Mouse (Mus musculus) CH12.LX (cell line): ENCODE results near the gene Myo1h. TPM values are rescaled to one million over a fixed set of nuclear protein-coding genes. Genes with fewer than 3 reads are reported as not detected.

ENCODE experiments used
- DNase-seq: peaks from one replicate; pipeline ENCODE4 v3.0.0-alpha.2; 2013; ENCODE audit errors: extremely low read depth
- H3K27ac ChIP-seq: 2 replicates; pipeline ENCODE4 v1.5.1; 2012; ENCODE audit warnings: low read depth, mild to moderate bottlenecking, control low read depth, moderate library complexity; ENCODE audit not compliant: insufficient read depth
- H3K27me3 ChIP-seq: replicated peaks from 2 replicates; pipeline ENCODE3; 2012; ENCODE audit warnings: inconsistent platforms
- H3K36me3 ChIP-seq, 2 experiments: replicated peaks in 1 of 2; 2 replicates each; pipeline versions ENCODE3 to v1.6.1; 2012; ENCODE audit warnings: inconsistent platforms in 1 of 2, low read length in 1 of 2, mild to moderate bottlenecking in 1 of 2, mixed read lengths in 1 of 2, moderate library complexity in 1 of 2; ENCODE audit not compliant: control insufficient read depth in 1 of 2, insufficient read depth in 1 of 2
- H3K4me1 ChIP-seq, 2 experiments: 2 replicates each; pipeline ENCODE4 v1.6.1; 2012; ENCODE audit warnings: inconsistent platforms in 1 of 2, moderate library complexity in 1 of 2; ENCODE audit not compliant: insufficient read depth in 2 of 2, control insufficient read depth in 1 of 2
- H3K4me2 ChIP-seq: 2 replicates; pipeline ENCODE4 v1.6.1; 2012; ENCODE audit warnings: low read depth, mild to moderate bottlenecking, control low read depth; ENCODE audit not compliant: poor library complexity, insufficient read depth, severe bottlenecking
- H3K4me3 ChIP-seq, 3 experiments: fragments of 150-350 bp in 1 of 3; sonication (generic) in 1 of 3; replicated peaks in 1 of 3; 2 replicates each; pipeline versions ENCODE3 to v1.5.1; 2011 to 2012; ENCODE audit warnings: low read depth in 2 of 3, low read length in 2 of 3, mild to moderate bottlenecking in 2 of 3, moderate library complexity in 2 of 3, control low read depth in 1 of 3, improper control_type of control experiment in 1 of 3, inconsistent platforms in 1 of 3, mixed read lengths in 1 of 3; ENCODE audit not compliant: poor library complexity in 1 of 3
- H3K79me2 ChIP-seq: replicated peaks from 2 replicates; pipeline ENCODE4 v1.6.1; 2012; ENCODE audit warnings: mild to moderate bottlenecking, moderate library complexity; ENCODE audit not compliant: control insufficient read depth, poor library complexity, insufficient read depth, severe bottlenecking; ENCODE audit errors: extremely low read depth
- H3K9ac ChIP-seq: 2 replicates; pipeline ENCODE4 v1.6.1; 2012; ENCODE audit warnings: low read depth, mild to moderate bottlenecking, control low read depth, moderate library complexity; ENCODE audit not compliant: insufficient read depth
- H3K9me3 ChIP-seq: replicated peaks from 2 replicates; pipeline ENCODE3; 2012; ENCODE audit warnings: low read length, inconsistent platforms, mixed read lengths
- CHD1 ChIP-seq: IDR thresholded peaks from 2 replicates; pipeline ENCODE4 v1.6.1; 2012; ENCODE audit warnings: low read depth, low read length, improper control_type of control experiment, inconsistent platforms
- E2F4 ChIP-seq: IDR thresholded peaks from 2 replicates; pipeline ENCODE4 v1.6.1; 2011; ENCODE audit warnings: low read depth, low read length, improper control_type of control experiment; ENCODE audit not compliant: insufficient replicate concordance
- ELF1 ChIP-seq: IDR thresholded peaks from 2 replicates; pipeline ENCODE4 v1.6.1; 2014; ENCODE audit warnings: low read depth, mild to moderate bottlenecking, inconsistent platforms, low read length, improper control_type of control experiment
- ETS1 ChIP-seq: conservative IDR thresholded peaks from 2 replicates; pipeline ENCODE4 v1.6.1; 2012; ENCODE audit warnings: low read depth, mild to moderate bottlenecking, inconsistent platforms, low read length, improper control_type of control experiment, moderate library complexity
- GABPA ChIP-seq: IDR thresholded peaks from 2 replicates; pipeline ENCODE4 v1.6.1; 2012; ENCODE audit warnings: low read depth, low read length, improper control_type of control experiment, inconsistent platforms; ENCODE audit not compliant: insufficient replicate concordance
- HCFC1 ChIP-seq: IDR thresholded peaks from 2 replicates; pipeline ENCODE4 v1.6.1; 2012; ENCODE audit warnings: low read depth, mild to moderate bottlenecking, inconsistent platforms, low read length, improper control_type of control experiment
- IRF4 ChIP-seq: IDR thresholded peaks from 2 replicates; pipeline ENCODE4 v1.6.1; 2014; ENCODE audit warnings: low read depth, mild to moderate bottlenecking, inconsistent platforms, low read length, improper control_type of control experiment
- JUN ChIP-seq: IDR thresholded peaks from 2 replicates; pipeline ENCODE4 v1.6.1; 2011; ENCODE audit warnings: low read depth, mild to moderate bottlenecking, low read length, improper control_type of control experiment, moderate library complexity; ENCODE audit not compliant: insufficient read depth
- JUND ChIP-seq: conservative IDR thresholded peaks from 2 replicates; pipeline ENCODE4 v1.6.1; 2011; ENCODE audit warnings: low read depth, low read length, improper control_type of control experiment
- MAFK ChIP-seq: IDR thresholded peaks from 2 replicates; pipeline ENCODE4 v1.6.1; 2011; ENCODE audit warnings: low read length, improper control_type of control experiment; ENCODE audit not compliant: insufficient replicate concordance
- MAX ChIP-seq: IDR thresholded peaks from 2 replicates; pipeline ENCODE4 v1.6.1; 2011; ENCODE audit warnings: low read length, improper control_type of control experiment
- MXI1 ChIP-seq: IDR thresholded peaks from 2 replicates; pipeline ENCODE4 v1.6.1; 2011; ENCODE audit warnings: mild to moderate bottlenecking, low read depth, low read length, improper control_type of control experiment
- MYC ChIP-seq: IDR thresholded peaks from 2 replicates; pipeline ENCODE4 v1.6.1; 2011; ENCODE audit warnings: low read depth, mild to moderate bottlenecking, improper control_type of control experiment, low read length
- PAX5 ChIP-seq: IDR thresholded peaks from 2 replicates; pipeline ENCODE4 v1.6.1; 2012; ENCODE audit warnings: low read length, inconsistent platforms, mixed read lengths
- POLR2A ChIP-seq: IDR thresholded peaks from 2 replicates; pipeline ENCODE4 v1.6.1; 2011; ENCODE audit warnings: low read depth, mild to moderate bottlenecking, improper control_type of control experiment, low read length
- RAD21 ChIP-seq: IDR thresholded peaks from 2 replicates; pipeline ENCODE4 v1.6.1; 2011; ENCODE audit warnings: low read depth, mild to moderate bottlenecking, low read length, improper control_type of control experiment, moderate library complexity
- ZC3H11A ChIP-seq: IDR thresholded peaks from 2 replicates; pipeline ENCODE4 v1.6.1; 2012; ENCODE audit warnings: low read depth, mild to moderate bottlenecking, inconsistent platforms, low read length, improper control_type of control experiment
- ZKSCAN1 ChIP-seq: IDR thresholded peaks from 2 replicates; pipeline ENCODE4 v1.6.1; 2012; ENCODE audit warnings: low read depth, inconsistent platforms, low read length, improper control_type of control experiment, borderline replicate concordance
- ZMIZ1 ChIP-seq: IDR thresholded peaks from 2 replicates; pipeline ENCODE4 v1.6.1; 2012; ENCODE audit warnings: low read depth, mild to moderate bottlenecking, inconsistent platforms, low read length, improper control_type of control experiment
- ZNF384 ChIP-seq: IDR thresholded peaks from 2 replicates; pipeline ENCODE4 v1.6.1; 2012; ENCODE audit warnings: low read depth, low read length, improper control_type of control experiment, inconsistent platforms
- dilution Hi-C: fragments of 300-500 bp; cut with MboI; formaldehyde crosslinking; loops from 2 replicates; pipeline ENCODE4 v1.14.3; 2020; ENCODE audit warnings: low sequenced_read_pairs; ENCODE audit not compliant: extremely low pct_unique_long_range_greater_than_20kb, extremely low pct_ligation_motif_present
- in situ Hi-C: fragments of 300-500 bp; cut with MboI; formaldehyde crosslinking; loops from 3 replicates; pipeline ENCODE4 v1.14.3; 2019; ENCODE audit warnings: low sequenced_read_pairs, low pct_ligation_motif_present, low pct_unique_long_range_greater_than_20kb, mixed read lengths
- polyA plus RNA-seq: library from polyadenylated mRNA; unstranded; fragments of >175 nt; gene quantifications from 2 replicates; pipeline ENCODE4 v1.2.1, GENCODE M21; 2012; ENCODE audit warnings: low read depth; ENCODE audit not compliant: insufficient read length
- total RNA-seq, 2 experiments: library from RNA; depleted of rRNA; stranded (reverse); fragments of 300-350 nt in 1 of 2; fragments of >200 nt in 1 of 2; gene quantifications; 2 replicates each; pipeline ENCODE4 v1.2.3; 2012 to 2014

Myo1h gene
- total and polyA plus RNA-seq, 3 experiments, result 1.1 to 4.4 (median 1.8) TPM

GRCm38 (mm10) chr5:114275991-114276390 lies 13.0 kb upstream of the Myo1h start:
- H3K4me3 ChIP-seq, result no peak overlapping the region
- H3K9me3 ChIP-seq, result no peaks in the 10 kb centered on the region
- no peaks in the 10 kb centered on the region for H3K79me2 ChIP-seq
- H3K27ac ChIP-seq, result no peak overlapping the region
- dilution Hi-C loops, result no loop called here
- peaks cover 60% of the 10 kb centered on the region for H3K27me3 ChIP-seq
- H3K36me3 ChIP-seq, result no peaks in the 10 kb centered on the region
- H3K4me1 ChIP-seq, result no peaks in the 10 kb centered on the region
- in situ Hi-C loops, result no loop called here
- no peak for TF ChIP-seq MAFK
- no peak for TF ChIP-seq ZMIZ1
- no peak for TF ChIP-seq IRF4
- TF ChIP-seq ZNF384, result no peak
- no peak for TF ChIP-seq ELF1
- no peak for TF ChIP-seq ZC3H11A
- TF ChIP-seq ZKSCAN1, result no peak
- no peak for TF ChIP-seq ETS1
- TF ChIP-seq E2F4, result no peak
- no peak for TF ChIP-seq CHD1
- no peak for TF ChIP-seq JUND
- no peak for TF ChIP-seq JUN
- no peak overlapping the region for H3K4me2 ChIP-seq
- no peak for DNase-seq
- no peak overlapping the region for H3K9ac ChIP-seq

GRCm38 (mm10) chr5:114279382-114280143 lies 9.4 kb upstream of the Myo1h start:
- Histone ChIP-seq H3K27me3 (peaks cover 30% of the 10 kb centered on the region), H3K9me3 (no peaks in the 10 kb centered on the region), H3K27ac (no peak overlapping the region), H3K4me1 (peaks cover 0 to under 1% of the 10 kb centered on the region in 2 experiments; a peak in 2 of 4 replicates), H3K9ac (no peak overlapping the region), H3K36me3 (no peaks in the 10 kb centered on the region), H3K79me2 (no peaks in the 10 kb centered on the region), H3K4me2 (no peak overlapping the region), H3K4me3 (no peak overlapping the region)
- in situ Hi-C loops, result no loop called here
- dilution Hi-C loops, result no loop called here
- TF ChIP-seq IRF4 (no peak), ZKSCAN1 (no peak), MYC (no peak), MAX (no peak), MXI1 (no peak), POLR2A (no peak), GABPA (no peak), RAD21 (no peak), PAX5 (no peak), HCFC1 (no peak), JUND (no peak)
- no peak for DNase-seq
